Mouse (Mus musculus) layer of hippocampus, adult 8-10 months (tissue): ENCODE results near the gene Znrd1as. TPM values are rescaled to one million over a fixed set of nuclear protein-coding genes. Genes with fewer than 3 reads are reported as not detected.
"Not testable (repeated sequence)": the region's sequence is repeated elsewhere in the genome, so short reads cannot be mapped to it uniquely, and the experiment has no call there.

Experiments used
- DNase-seq, 2 experiments: peaks; one replicate each; pipeline ENCODE4 v3.0.0; 2022; ENCODE audit warnings: low spot score in 2 of 2
- total RNA-seq, 4 experiments: library from RNA; stranded (reverse); gene quantifications; 2 replicates each; pipeline ENCODE4 v1.2.4; 2022

Znrd1as gene
- total RNA-seq, 4 experiments from 2014 or later, result 4.1 to 6.8 (median 5.8) TPM

GRCm38 (mm10) chr17:36949265-36949664 is 9.1 kb upstream of the Znrd1as start:
- no peak for DNase-seq

- peak; percentile 96 to 97 for DNase-seq
These were observed 7.1 kb upstream of the Znrd1as start, which contains the start of gene Ppp1r11 for GRCm38 (mm10) chr17:36950981-36951947. Ppp1r11 (minus strand) TSS chr17:36951741.

- no peak for DNase-seq
These were observed 5.8 kb upstream of the Znrd1as start for GRCm38 (mm10) chr17:36952631-36953030.

GRCm38 (mm10) chr17:36953062-36953461 is 5.3 kb upstream of the Znrd1as start:
- no peak for DNase-seq

GRCm38 (mm10) chr17:36958884-36959283 is 492 bp downstream of the Znrd1as start:
- no peak for DNase-seq

GRCm38 (mm10) chr17:36961125-36961524 is 2.7 kb downstream of the Znrd1as start:
- no peak for DNase-seq

GRCm38 (mm10) chr17:36966875-36967274 is 8.5 kb downstream of the Znrd1as start:
- DNase-seq, result no peak

GRCm38 (mm10) chr17:36970316-36970890 is 12.0 kb downstream of the Znrd1as start:
- no peak for DNase-seq

GRCm38 (mm10) chr17:36971172-36971850 is 12.9 kb downstream of the Znrd1as start:
- DNase-seq, result no peak

- DNase-seq, result no peak
These were observed 14.4 kb downstream of the Znrd1as start for GRCm38 (mm10) chr17:36972791-36973190.

- DNase-seq, result no peak
These were observed 14.9 kb downstream of the Znrd1as start for GRCm38 (mm10) chr17:36973271-36973787.

- DNase-seq, result no peak
These were observed 22.9 kb downstream of the Znrd1as start, which contains the start of gene 2410137M14Rik for GRCm38 (mm10) chr17:36981221-36981813. 2410137M14Rik (minus strand) TSS chr17:36981237.

GRCm38 (mm10) chr17:36981845-36982244 is 23.5 kb downstream of the Znrd1as start:
- DNase-seq, result no peak

- no peak for DNase-seq
These were observed 24.1 kb downstream of the Znrd1as start for GRCm38 (mm10) chr17:36982253-36983155.

GRCm38 (mm10) chr17:36988475-36988874 is 30.1 kb downstream of the Znrd1as start:
- DNase-seq, result no peak

GRCm38 (mm10) chr17:36989437-36989836 is 31.0 kb downstream of the Znrd1as start, which contains the start of gene H2-M5:
H2-M5 (minus strand) TSS chr17:36989537.
- DNase-seq, result no peak

GRCm38 (mm10) chr17:36990630-36991029 is 32.2 kb downstream of the Znrd1as start:
- DNase-seq, result not testable (repeated sequence)

GRCm38 (mm10) chr17:36992336-36993104 is 34.1 kb downstream of the Znrd1as start:
- no peak for DNase-seq

- no peak for DNase-seq
These were observed 35.5 kb downstream of the Znrd1as start for GRCm38 (mm10) chr17:36993770-36994325.
